11 mouse cellular contexts compared by ENCODE assay signal in genomic region chr1:63107614-63108327, GRCm38 (mm10). TPM values are rescaled to one million over a fixed set of nuclear protein-coding genes. Genes with fewer than 3 reads are reported as not detected.
DNase-seq lines count a peak whose midpoint lies in the region; ATAC-seq and TF ChIP-seq lines count a peak whose summit lies in the region.
"Had no signal": no experiment of that assay in that cellular context is flagged by ENCODE, and none has a peak within 500 bp of the region (broad histone marks: within the 10 kb centered on the region; RNA-seq: fewer than 3 reads in every experiment).

No protein-coding gene starts in this region.

- no peak for ATAC-seq in kidney, embryonic 15.5 days (replicated peaks; ENCODE audit: low FRiP score)
- ATAC-seq in intestine, embryonic 15.5 days, result peak; percentile 75
- ATAC-seq: forebrain, embryonic 15.5 days; hindbrain, embryonic 16.5 days had no signal

- H3K36me3 ChIP-seq in kidney, embryonic 15.5 days, result peaks cover 21% of the 10 kb centered on the region
- H3K36me3 ChIP-seq in ES-E14 (ENCODE audit: control insufficient read depth, insufficient read depth, low read length, poor library complexity, severe bottlenecking), result peaks cover 5% of the 10 kb centered on the region
- H3K36me3 ChIP-seq in intestine, embryonic 15.5 days, result peaks cover 9% of the 10 kb centered on the region; the same call in 1 of the 2 replicates

- H3K4me3 ChIP-seq in kidney, embryonic 15.5 days (replicated peaks), result no peak overlapping the region
- peak overlapping the region; percentile 28 to 51 for H3K4me3 ChIP-seq in ES-E14 (ENCODE audit: insufficient read depth in 1 of 2, low read depth in 1 of 2, low read length in 2 of 2, poor library complexity in 1 of 2, severe bottlenecking in 1 of 2)
- no peak overlapping the region for H3K4me3 ChIP-seq in intestine, embryonic 15.5 days (replicated peaks)
- H3K4me3 ChIP-seq: embryonic facial prominence, embryonic 12.5 days; forebrain, embryonic 15.5 days had no signal

- peaks cover 20% of the 10 kb centered on the region for H3K4me1 ChIP-seq in kidney, embryonic 15.5 days
- peaks cover 6 to 10% of the 10 kb centered on the region in 2 experiments; a peak in 3 of 4 replicates for H3K4me1 ChIP-seq in ES-E14 (ENCODE audit: control insufficient read depth in 2 of 2, insufficient read depth in 2 of 2, low read length in 2 of 2, poor library complexity in 1 of 2)
- peaks cover 18% of the 10 kb centered on the region for H3K4me1 ChIP-seq in intestine, embryonic 15.5 days (replicated peaks)

- H3K27me3 ChIP-seq in kidney, embryonic 15.5 days, result no peaks in the 10 kb centered on the region
- H3K27me3 ChIP-seq in intestine, embryonic 15.5 days (replicated peaks), result no peaks in the 10 kb centered on the region
- H3K27me3 ChIP-seq: embryonic facial prominence, embryonic 12.5 days; forebrain, embryonic 15.5 days had no signal

- DNase-seq in adrenal gland, adult (ENCODE audit: inconsistent age in 2 of 2, low spot score in 1 of 2), result peak; percentile 26 to 76
- no peak for DNase-seq in adrenal gland, postnatal 4 days (ENCODE audit: low spot score in 2 of 2)
- DNase-seq in kidney, postnatal 14 days, result no peak
- DNase-seq in ES-E14 (ENCODE audit: low read depth, low spot score), result no peak
- no peak for DNase-seq in thymus, postnatal 0 days (ENCODE audit: low spot score)
- DNase-seq in spleen, postnatal 36 days (ENCODE audit: low spot score in 2 of 2), result no peak

- 67% methylated on average over 6 of the region's 6 CpGs for WGBS in kidney, embryonic 15.5 days
- 56% methylated on average over 6 of the region's 6 CpGs for WGBS in intestine, embryonic 15.5 days

- no peaks in the 10 kb centered on the region for H3K9me3 ChIP-seq in kidney, embryonic 15.5 days (replicated peaks)
- no peaks in the 10 kb centered on the region for H3K9me3 ChIP-seq in ES-E14 (ENCODE audit: control insufficient read depth, insufficient read depth, low read depth, low read length)
- H3K9me3 ChIP-seq in intestine, embryonic 15.5 days, result no peaks in the 10 kb centered on the region
- H3K9me3 ChIP-seq: embryonic facial prominence, embryonic 12.5 days; forebrain, embryonic 15.5 days had no signal

- 0 out of 2 replicates have a peak overlapping the region, but pooled peaks have one; percentile 13 for H3K27ac ChIP-seq in kidney, embryonic 15.5 days
- peak overlapping the region; percentile 20; the same call in 1 of the 2 replicates for H3K27ac ChIP-seq in ES-E14 (ENCODE audit: insufficient read depth, low read depth, low read length, poor library complexity, severe bottlenecking)
- H3K27ac ChIP-seq in intestine, embryonic 15.5 days, result peak overlapping the region; percentile 62; the same call in 1 of the 2 replicates
- H3K27ac ChIP-seq: embryonic facial prominence, embryonic 12.5 days; forebrain, embryonic 15.5 days had no signal

- no peak overlapping the region for H3K4me2 ChIP-seq in kidney, embryonic 15.5 days
- peak overlapping the region; percentile 30 for H3K4me2 ChIP-seq in intestine, embryonic 15.5 days (replicated peaks)
- H3K4me2 ChIP-seq: embryonic facial prominence, embryonic 12.5 days; forebrain, embryonic 15.5 days had no signal

- in situ Hi-C loops in ES-E14 (cut with MboI; ENCODE audit: low sequenced_read_pairs in 2 of 2, unreplicated experiment in 2 of 2), result no loop called here

- no peak overlapping the region for H3K9ac ChIP-seq in kidney, embryonic 15.5 days
- peak overlapping the region; percentile 56 for H3K9ac ChIP-seq in ES-E14 (ENCODE audit: insufficient read depth, low read depth, low read length, poor library complexity, severe bottlenecking)
- no peak overlapping the region for H3K9ac ChIP-seq in intestine, embryonic 15.5 days
- H3K9ac ChIP-seq: embryonic facial prominence, embryonic 12.5 days; forebrain, embryonic 15.5 days had no signal

TF ChIP-seq in ES-E14, 5 proteins besides CTCF, POLR2A, EP300 and RAD21:
- TF ChIP-seq HCFC1 (IDR thresholded peaks at IDR 0.05; ENCODE audit: borderline replicate concordance, insufficient read depth, low read length) (no peak), ZC3H11A (IDR thresholded peaks at IDR 0.05; ENCODE audit: borderline replicate concordance, low read depth, low read length) (no peak)

RNA-seq across cellular contexts. Expression of gene Ino80d, which starts 6.7 kb away (rescaled TPM):
- 10 to 100 TPM; 37.4 to 40.0 TPM for total RNA-seq in adrenal gland, postnatal 4 days (2021)
- 12.1 and 12.9 TPM in 2 replicates for polyA plus RNA-seq in kidney, embryonic 15.5 days (2015; fragmentation: Nextera tagmentation; extraction: Ambion mirVana)
- total RNA-seq in ES-E14 (2012; rRNA removed), result 17.5 and 17.8 TPM in 2 replicates
- 11.5 and 12.4 TPM in 2 replicates for polyA plus RNA-seq in intestine, embryonic 15.5 days (2015; fragmentation: Nextera tagmentation; extraction: Ambion mirVana)
- 7.0 and 9.2 TPM in 2 replicates for polyA plus RNA-seq in thymus, postnatal 0 days (2015; fragmentation: Nextera tagmentation; extraction: Ambion mirVana)

Comparison
In these comparisons a context has a peak if more than half of its experiments do, and no peak if none do; other contexts are left out.
1. DNase-seq: peak in adrenal gland, adult (2 of 2); none in adrenal gland, postnatal 4 days (0 of 2), kidney, postnatal 14 days (single experiment), ES-E14 (single experiment), thymus, postnatal 0 days (single experiment) and spleen, postnatal 36 days (0 of 2).
2. H3K4me3 ChIP-seq: peak in ES-E14 (2 of 2); none in kidney, embryonic 15.5 days (single experiment) and intestine, embryonic 15.5 days (single experiment).
3. Peak in every context shown above with its lines, with median percentiles within 50 percentile points of each other: H3K27ac ChIP-seq.